Mouse (Mus musculus) forebrain, embryonic 10.5 days (tissue): ENCODE measurements around the gene Slc35c2. TPM values are rescaled to one million over a fixed set of nuclear protein-coding genes. Genes with fewer than 3 reads are reported as not detected.
A peak's percentile ranks its signal among the peaks of the same experiment; 100 is the strongest.

ENCODE experiments used
- DNase-seq: peaks from one replicate; pipeline ENCODE4 v3.0.0-alpha.2; 2017; ENCODE audit warnings: low spot score; ENCODE audit errors: extremely low spot score
- H3K27ac ChIP-seq: fragments of 300-500 bp; sonication (generic); 2 replicates; pipeline ENCODE4 v1.5.1; 2016; ENCODE audit warnings: mild to moderate bottlenecking
- H3K27me3 ChIP-seq: fragments of 300-500 bp; sonication (generic); 2 replicates; pipeline ENCODE4 v1.6.1; 2016; ENCODE audit warnings: mild to moderate bottlenecking; ENCODE audit not compliant: poor library complexity, severe bottlenecking
- H3K36me3 ChIP-seq: fragments of 300-500 bp; sonication (generic); replicated peaks from 2 replicates; pipeline ENCODE4 v1.6.1; 2016; ENCODE audit warnings: mild to moderate bottlenecking, moderate library complexity
- H3K4me1 ChIP-seq: fragments of 300-500 bp; sonication (generic); 2 replicates; pipeline ENCODE4 v1.6.1; 2016
- H3K4me3 ChIP-seq: fragments of 300-500 bp; sonication (generic); 2 replicates; pipeline ENCODE4 v1.5.1; 2016; ENCODE audit warnings: mild to moderate bottlenecking, moderate library complexity
- H3K9me3 ChIP-seq: fragments of 300-500 bp; sonication (generic); 2 replicates; pipeline ENCODE4 v1.6.1; 2016; ENCODE audit warnings: mild to moderate bottlenecking, moderate library complexity
- WGBS: fragments of 180-500 bp; shearing (Covaris S2); methylation state at CpG from one replicate; pipeline ENCODE4 v1.1.7; 2016; 5-methylcytosine and 5-hydroxymethylcytosine counted together
- polyA plus RNA-seq: library from polyadenylated mRNA; unstranded; fragments of >200 nt; fragmentation: Nextera tagmentation; extraction: Ambion mirVana; gene quantifications from 2 replicates; pipeline ENCODE4 v1.2.1, GENCODE M21; 2016

Slc35c2 gene
- polyA plus RNA-seq, 1 experiment from 2014 or later, result 75.4 TPM

- DNase-seq, result no peak
- WGBS, result 93% methylated on average over 8 of the region's 8 CpGs
- H3K27ac ChIP-seq, result no peak overlapping the region
- peaks cover 4% of the 10 kb centered on the region; the same call in 1 of the 2 replicates for H3K9me3 ChIP-seq
- H3K4me1 ChIP-seq, result peaks cover 35% of the 10 kb centered on the region
- no peak overlapping the region for H3K4me3 ChIP-seq
- H3K36me3 ChIP-seq, result peaks cover 92% of the 10 kb centered on the region
- peaks cover 18% of the 10 kb centered on the region for H3K27me3 ChIP-seq
These were observed 17.8 kb upstream of the Slc35c2 start for GRCm38 (mm10) chr2:165305438-165305837.

DNA sequence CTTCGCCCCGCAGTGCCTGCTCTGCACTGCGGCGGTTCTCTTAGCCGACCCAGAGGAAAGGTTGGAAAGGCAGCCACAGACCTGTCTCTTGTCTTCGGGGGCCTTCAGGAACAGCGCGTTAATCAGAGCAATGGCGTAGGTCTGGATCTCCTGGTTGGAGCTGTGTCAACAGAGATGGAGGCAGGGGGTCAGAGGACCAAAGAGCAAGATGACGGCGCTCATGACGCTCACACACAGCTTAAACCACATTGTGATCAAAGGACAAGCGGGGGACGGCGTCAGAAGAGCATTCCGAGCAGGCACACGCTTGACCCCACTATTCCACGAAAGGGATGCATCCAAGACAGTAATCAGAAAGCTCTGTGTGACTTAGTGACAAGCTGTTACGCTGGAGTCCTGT, 17.1 kb upstream of the Slc35c2 start:
- no peak for DNase-seq
- peaks cover 12% of the 10 kb centered on the region for H3K27me3 ChIP-seq
- H3K9me3 ChIP-seq, result peaks cover 4% of the 10 kb centered on the region; the same call in 1 of the 2 replicates
- H3K4me3 ChIP-seq, result no peak overlapping the region
- H3K27ac ChIP-seq, result no peak overlapping the region
- WGBS, result 89% methylated on average over 19 of the region's 19 CpGs
- H3K4me1 ChIP-seq, result peaks cover 28% of the 10 kb centered on the region
- H3K36me3 ChIP-seq, result peaks cover 93% of the 10 kb centered on the region

DNA sequence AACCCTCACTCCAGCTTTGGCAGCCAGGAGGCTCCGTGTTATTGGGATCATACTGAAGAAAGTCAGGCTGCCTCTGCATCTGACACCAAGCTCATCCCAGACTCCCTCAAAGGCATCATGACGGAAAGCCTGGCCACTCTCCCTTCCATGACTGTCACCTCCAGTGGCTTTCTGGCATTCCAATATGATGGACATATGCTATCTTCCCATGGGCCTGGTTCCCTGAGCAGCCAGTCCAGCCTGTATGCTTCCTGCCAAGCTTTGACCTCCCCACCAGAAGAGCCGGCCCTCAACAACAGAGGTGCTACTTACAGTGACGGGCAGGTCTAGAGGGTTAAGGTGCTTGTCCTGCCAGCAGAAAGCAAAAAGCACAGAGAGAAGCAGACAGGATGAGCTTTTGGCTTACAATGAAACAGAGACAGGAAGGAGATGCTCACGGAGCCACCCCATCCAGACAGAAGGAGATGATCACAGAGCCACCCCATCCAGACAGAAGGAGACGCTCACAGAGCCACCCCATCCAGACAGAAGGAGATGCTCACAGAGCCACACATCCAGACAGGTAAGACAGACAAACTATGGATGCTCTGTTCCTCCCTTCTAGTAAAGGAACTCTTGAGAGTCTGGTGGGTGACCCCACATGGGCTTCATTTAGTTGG, 15.8 kb upstream of the Slc35c2 start:
- 90% methylated on average over 6 of the region's 6 CpGs for WGBS
- Histone ChIP-seq H3K4me1 (peaks cover 16% of the 10 kb centered on the region), H3K9me3 (peaks cover 4% of the 10 kb centered on the region; the same call in 1 of the 2 replicates), H3K27ac (no peak overlapping the region), H3K4me3 (no peak overlapping the region), H3K27me3 (no peaks in the 10 kb centered on the region), H3K36me3 (peaks cover 92% of the 10 kb centered on the region)
- DNase-seq, result no peak

GRCm38 (mm10) chr2:165301409-165301808, 13.7 kb upstream of the Slc35c2 start:
- H3K27me3 ChIP-seq, result no peaks in the 10 kb centered on the region
- WGBS, result 51% methylated on average over 3 of the region's 3 CpGs
- H3K9me3 ChIP-seq, result peaks cover 4% of the 10 kb centered on the region; the same call in 1 of the 2 replicates
- peaks cover 92% of the 10 kb centered on the region for H3K36me3 ChIP-seq
- no peak for DNase-seq
- no peak overlapping the region for H3K4me3 ChIP-seq
- peaks cover 10% of the 10 kb centered on the region; the same call in 1 of the 2 replicates for H3K4me1 ChIP-seq
- H3K27ac ChIP-seq, result 0 out of 2 replicates have a peak overlapping the region, but pooled peaks have one; percentile 15

- no peak overlapping the region for H3K27ac ChIP-seq
- no peak for DNase-seq
- H3K9me3 ChIP-seq, result peaks cover 4% of the 10 kb centered on the region; the same call in 1 of the 2 replicates
- peaks cover 10% of the 10 kb centered on the region; the same call in 1 of the 2 replicates for H3K4me1 ChIP-seq
- peaks cover 95% of the 10 kb centered on the region for H3K36me3 ChIP-seq
- no peaks in the 10 kb centered on the region for H3K27me3 ChIP-seq
- H3K4me3 ChIP-seq, result no peak overlapping the region
- WGBS, result 87% methylated on average over 6 of the region's 6 CpGs
These were observed 13.2 kb upstream of the Slc35c2 start for GRCm38 (mm10) chr2:165300885-165301284.

GRCm38 (mm10) chr2:165300424-165300823, 12.8 kb upstream of the Slc35c2 start:
- no peaks in the 10 kb centered on the region for H3K27me3 ChIP-seq
- DNase-seq, result no peak
- H3K27ac ChIP-seq, result no peak overlapping the region
- no peak overlapping the region for H3K4me3 ChIP-seq
- H3K4me1 ChIP-seq, result peaks cover 10% of the 10 kb centered on the region; the same call in 1 of the 2 replicates
- WGBS, result 85% methylated on average over 8 of the region's 8 CpGs
- peaks cover 99% of the 10 kb centered on the region for H3K36me3 ChIP-seq
- H3K9me3 ChIP-seq, result peaks cover 4% of the 10 kb centered on the region; the same call in 1 of the 2 replicates

DNA sequence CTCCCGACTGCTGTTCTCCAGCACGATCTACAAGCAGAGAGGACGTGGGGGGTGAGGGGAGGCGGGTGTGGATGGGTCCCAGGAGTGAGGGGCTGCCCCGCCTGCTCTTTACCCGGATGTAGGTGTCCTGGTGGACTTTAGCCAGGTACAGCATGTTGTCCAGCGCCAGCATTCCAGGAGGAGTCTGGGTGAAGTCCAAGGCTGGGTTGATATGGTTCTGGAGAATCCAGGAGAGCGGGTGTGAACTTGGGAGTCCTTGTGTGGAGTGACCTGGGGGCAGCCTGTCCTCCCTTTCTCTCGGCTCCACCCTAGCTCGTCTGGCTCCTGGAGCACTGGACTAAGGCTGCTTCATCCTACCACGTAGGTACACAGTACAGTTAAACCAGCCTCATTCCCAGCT, 9.8 kb upstream of the Slc35c2 start:
- Histone ChIP-seq H3K4me3 (no peak overlapping the region), H3K9me3 (no peaks in the 10 kb centered on the region), H3K27me3 (no peaks in the 10 kb centered on the region), H3K36me3 (peaks cover 98% of the 10 kb centered on the region), H3K4me1 (peaks cover 10% of the 10 kb centered on the region; the same call in 1 of the 2 replicates), H3K27ac (no peak overlapping the region)
- no peak for DNase-seq
- 94% methylated on average over 11 of the region's 11 CpGs for WGBS

GRCm38 (mm10) chr2:165296571-165296970, 8.9 kb upstream of the Slc35c2 start:
- no peaks in the 10 kb centered on the region for H3K9me3 ChIP-seq
- WGBS, result 92% methylated on average over 18 of the region's 18 CpGs
- H3K4me1 ChIP-seq, result peaks cover 8% of the 10 kb centered on the region; the same call in 1 of the 2 replicates
- H3K27me3 ChIP-seq, result no peaks in the 10 kb centered on the region
- no peak overlapping the region for H3K4me3 ChIP-seq
- peaks cover 98% of the 10 kb centered on the region for H3K36me3 ChIP-seq
- no peak overlapping the region for H3K27ac ChIP-seq
- DNase-seq, result no peak

GRCm38 (mm10) chr2:165288315-165289031, 804 bp upstream of the Slc35c2 start:
- H3K27me3 ChIP-seq, result no peaks in the 10 kb centered on the region

GRCm38 (mm10) chr2:165286361-165287201, 1.1 kb downstream of the Slc35c2 start:
- Histone ChIP-seq H3K27ac (peak overlapping the region; percentile 88), H3K27me3 (no peaks in the 10 kb centered on the region), H3K4me3 (peak overlapping the region; percentile 75), H3K9me3 (no peaks in the 10 kb centered on the region), H3K4me1 (peaks cover 42% of the 10 kb centered on the region), H3K36me3 (peaks cover 43% of the 10 kb centered on the region)
- 75% methylated on average over 18 of the region's 18 CpGs for WGBS
- DNase-seq, result no peak

More at GRCm38 (mm10) chr2:165288315-165289031, 804 bp upstream of the Slc35c2 start:
- H3K9me3 ChIP-seq, result no peaks in the 10 kb centered on the region
- H3K27ac ChIP-seq, result peak overlapping the region; percentile 88
- no peak for DNase-seq
- H3K4me1 ChIP-seq, result peaks cover 31% of the 10 kb centered on the region
- WGBS, result 71% methylated on average over 18 of the region's 18 CpGs
- H3K36me3 ChIP-seq, result peaks cover 42% of the 10 kb centered on the region
- peak overlapping the region; percentile 75 for H3K4me3 ChIP-seq

DNA sequence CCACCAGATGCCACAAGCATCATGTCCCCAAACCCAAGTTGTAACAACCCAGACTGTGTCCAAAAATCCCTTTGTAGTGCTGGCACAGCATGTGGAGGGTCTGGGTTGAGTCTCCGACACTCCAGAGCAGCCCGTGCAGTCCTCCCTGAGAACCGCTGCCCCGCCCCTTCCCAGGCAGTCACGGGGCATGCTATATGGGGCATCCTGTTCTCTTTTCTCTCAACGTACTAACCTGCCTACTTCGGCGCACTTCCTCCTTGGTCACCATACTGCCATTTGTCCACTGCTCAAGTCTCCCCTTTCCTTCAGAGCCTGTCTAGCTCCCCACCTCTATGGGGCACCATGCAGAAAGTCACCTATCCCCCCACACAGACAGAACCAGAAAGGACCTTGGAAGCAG, 2.0 kb downstream of the Slc35c2 start:
- no peaks in the 10 kb centered on the region for H3K9me3 ChIP-seq
- no peak for DNase-seq
- H3K4me3 ChIP-seq, result no peak overlapping the region
- no peaks in the 10 kb centered on the region for H3K27me3 ChIP-seq
- peaks cover 43% of the 10 kb centered on the region for H3K36me3 ChIP-seq
- WGBS, result 86% methylated on average over 8 of the region's 8 CpGs
- no peak overlapping the region for H3K27ac ChIP-seq
- peaks cover 46% of the 10 kb centered on the region for H3K4me1 ChIP-seq

DNA sequence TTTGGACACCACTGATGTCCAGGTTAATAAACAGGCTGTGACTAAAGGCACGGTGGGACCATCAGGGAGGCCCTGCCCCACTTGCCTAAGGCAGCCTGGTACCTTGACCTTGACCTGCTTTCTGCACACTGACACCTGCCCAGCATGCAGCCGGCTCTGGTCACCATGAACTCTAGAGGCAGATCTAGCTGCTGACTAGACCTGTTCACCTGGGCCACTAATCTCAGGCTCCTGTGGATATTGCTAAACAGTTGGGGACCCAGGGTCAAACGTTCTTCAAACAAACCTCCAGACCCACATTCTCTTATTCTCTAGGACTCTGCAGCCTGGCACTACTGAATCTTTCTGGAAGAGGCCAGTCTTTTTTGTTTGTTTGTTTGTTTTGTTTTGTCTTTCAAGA, 2.6 kb downstream of the Slc35c2 start:
- Histone ChIP-seq H3K27ac (no peak overlapping the region), H3K4me3 (no peak overlapping the region), H3K9me3 (no peaks in the 10 kb centered on the region), H3K27me3 (no peaks in the 10 kb centered on the region), H3K36me3 (peaks cover 43% of the 10 kb centered on the region), H3K4me1 (peaks cover 52% of the 10 kb centered on the region)
- no peak for DNase-seq
- WGBS, result 94% methylated on average over 3 of the region's 3 CpGs
